Mouse (Mus musculus) lung, postnatal 0 days (tissue): ENCODE results near the gene Golga3.

ENCODE experiments used
- CTCF ChIP-seq: IDR thresholded peaks from 2 replicates; pipeline ENCODE4 v1.5.1; 2016; ENCODE audit warnings: antibody characterized with exemption, mild to moderate bottlenecking
- EP300 ChIP-seq: IDR thresholded peaks from 2 replicates; pipeline ENCODE4 v1.6.1; 2016; ENCODE audit warnings: antibody characterized with exemption, mild to moderate bottlenecking, control low read depth

DNA sequence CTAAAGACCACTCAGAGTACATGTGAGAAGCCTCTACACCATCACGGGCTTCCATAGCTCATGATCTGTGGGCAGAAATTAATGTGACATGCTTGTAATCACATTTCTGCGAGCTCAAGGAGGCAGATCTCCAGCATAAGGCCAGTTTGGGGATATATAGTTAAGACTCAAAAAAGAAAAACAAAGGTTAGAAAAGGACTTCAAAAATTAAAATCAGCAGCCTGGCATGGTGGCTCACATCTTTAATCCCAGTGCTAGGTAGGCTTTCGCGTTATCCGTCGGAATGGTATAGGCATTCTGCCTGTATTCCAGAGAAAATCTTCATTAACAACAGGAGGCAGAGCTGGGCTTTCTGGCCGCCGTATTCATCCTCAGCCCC lies 53.9 kb downstream of the Golga3 start:
- TF ChIP-seq EP300 (no peak), CTCF (no peak)
